ENCODE assay signal across 15 mouse cellular contexts in the genomic region with DNA sequence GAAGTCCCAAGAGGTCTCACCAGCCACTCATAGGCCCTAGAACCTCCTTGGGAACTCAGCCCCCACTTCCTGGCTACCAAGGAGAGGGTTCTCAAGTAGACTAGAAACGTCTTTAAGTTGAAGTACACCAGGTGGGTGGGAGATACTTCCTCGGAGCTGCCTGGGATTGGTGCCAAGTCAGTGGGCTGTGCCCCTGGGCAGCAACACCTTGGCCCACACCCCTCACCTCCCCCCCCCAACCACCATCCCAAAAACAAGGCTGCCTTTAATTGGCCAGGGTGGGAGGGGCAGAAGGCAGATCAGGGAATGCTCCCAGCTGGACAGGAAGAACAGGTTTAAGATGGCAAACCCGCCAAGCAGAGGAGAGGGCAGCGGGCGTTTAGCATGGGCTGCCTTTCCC. TPM values are rescaled to one million over a fixed set of nuclear protein-coding genes. Genes with fewer than 3 reads are reported as not detected.
DNase-seq lines count a peak whose midpoint lies in the region; ATAC-seq and TF ChIP-seq lines count a peak whose summit lies in the region.
"Had no signal": no experiment of that assay in that cellular context is flagged by ENCODE, and none has a peak within 500 bp of the region (broad histone marks: within the 10 kb centered on the region; RNA-seq: fewer than 3 reads in every experiment).

No protein-coding gene starts in this region.

- peak overlapping the region; percentile 97 for H3K27ac ChIP-seq in gastrocnemius, adult 2 months
- H3K27ac ChIP-seq in intestine, embryonic 14.5 days (ENCODE audit: low read depth) = no peak overlapping the region
- no peak overlapping the region for H3K27ac ChIP-seq in liver, embryonic 13.5 days
- H3K27ac ChIP-seq: heart, embryonic 15.5 days; midbrain, embryonic 13.5 days had no signal

- WGBS in intestine, embryonic 14.5 days = 49% methylated on average over 5 of the region's 5 CpGs
- WGBS in liver, embryonic 13.5 days (ENCODE audit: insufficient replicate concordance) = 51% methylated on average over 5 of the region's 5 CpGs

- H3K4me2 ChIP-seq in intestine, embryonic 14.5 days (ENCODE audit: low read length) = peak overlapping the region; percentile 79
- H3K4me2 ChIP-seq in liver, embryonic 13.5 days = peak overlapping the region; percentile 45
- H3K4me2 ChIP-seq: midbrain, embryonic 13.5 days had no signal

- intact Hi-C loops in gastrocnemius, adult 2 months (cut with DNase I) = loop anchor here (2.0 kb wide), 2 partner anchors 14 kb away; no protein-coding TSS in a partner anchor

- H3K4me1 ChIP-seq in intestine, embryonic 14.5 days (replicated peaks; ENCODE audit: control insufficient read depth, insufficient read depth, low read length) = peaks cover 19% of the 10 kb centered on the region
- peaks cover 29% of the 10 kb centered on the region for H3K4me1 ChIP-seq in liver, embryonic 13.5 days (replicated peaks)

- no peaks in the 10 kb centered on the region for H3K36me3 ChIP-seq in intestine, embryonic 14.5 days (ENCODE audit: control insufficient read depth, insufficient read depth, low read length)
- H3K36me3 ChIP-seq in liver, embryonic 13.5 days = no peaks in the 10 kb centered on the region
- H3K36me3 ChIP-seq: heart, embryonic 15.5 days; midbrain, embryonic 13.5 days had no signal

- DNase-seq in gastrocnemius, adult 2 months = no peak
- DNase-seq in gastrocnemius, postnatal 10 days = no peak
- DNase-seq in intestine, embryonic 14.5 days (ENCODE audit: low spot score) = no peak
- no peak for DNase-seq in liver, embryonic 13.5 days
- DNase-seq in lung, postnatal 36 days = peak; percentile 84
- no peak for DNase-seq in c-Kit-positive CD71-positive TER-119-positive erythroid progenitor cells, embryonic 14.5 days (ENCODE audit: low spot score)
- no peak for DNase-seq in urinary bladder, postnatal 10 days (ENCODE audit: low spot score)
- DNase-seq in heart, postnatal 4 days = no peak
- DNase-seq: adrenal gland, postnatal 14 days; cerebellum, adult 9-10 months; spleen, adult 18-20 months had no signal

- no peak for TF ChIP-seq CTCF in gastrocnemius, adult 2 months (IDR thresholded peaks at IDR 0.05)

- H3K9ac ChIP-seq in intestine, embryonic 14.5 days (ENCODE audit: low read length) = no peak overlapping the region
- H3K9ac ChIP-seq in liver, embryonic 13.5 days = no peak overlapping the region
- H3K9ac ChIP-seq: midbrain, embryonic 13.5 days had no signal

- H3K9me3 ChIP-seq in intestine, embryonic 14.5 days (ENCODE audit: control insufficient read depth, low read length) = no peaks in the 10 kb centered on the region
- no peaks in the 10 kb centered on the region for H3K9me3 ChIP-seq in liver, embryonic 13.5 days (replicated peaks)
- H3K9me3 ChIP-seq: heart, embryonic 15.5 days; midbrain, embryonic 13.5 days had no signal

- no peaks in the 10 kb centered on the region for H3K27me3 ChIP-seq in intestine, embryonic 14.5 days (replicated peaks; ENCODE audit: control insufficient read depth, insufficient read depth, low read length)
- H3K27me3 ChIP-seq in liver, embryonic 13.5 days = peaks cover 60% of the 10 kb centered on the region

- peak overlapping the region; percentile 86 for H3K4me3 ChIP-seq in gastrocnemius, adult 2 months
- no peak overlapping the region for H3K4me3 ChIP-seq in intestine, embryonic 14.5 days (ENCODE audit: low read depth, low read length)
- H3K4me3 ChIP-seq in liver, embryonic 13.5 days (replicated peaks) = no peak overlapping the region
- H3K4me3 ChIP-seq: midbrain, embryonic 13.5 days had no signal

- no peak for ATAC-seq in intestine, embryonic 14.5 days (replicated peaks; ENCODE audit: low FRiP score, low TSS enrichment, low read depth)
- no peak for ATAC-seq in liver, embryonic 13.5 days (ENCODE audit: low read depth)
- ATAC-seq: midbrain, embryonic 13.5 days had no signal

RNA-seq across cellular contexts. Expression of a gene that starts 3.4 kb away (rescaled TPM):
- total RNA-seq in gastrocnemius, adult 2 months (2021) = 10 to 100 TPM; 39.8 to 95.4 TPM
- total RNA-seq in gastrocnemius, postnatal 10 days (2021) = 10 to 100 TPM; 52.5 TPM
- polyA plus RNA-seq in intestine, embryonic 14.5 days (2014; fragmentation: Nextera tagmentation; extraction: Ambion mirVana) = 104 and 110 TPM in 2 replicates
- 33.6 and 37.0 TPM in 2 replicates for polyA plus RNA-seq in liver, embryonic 13.5 days (2015; fragmentation: Nextera tagmentation; extraction: Ambion mirVana)
- 10 to 100 TPM; 22.1 to 25.8 TPM for total RNA-seq in heart, postnatal 4 days (2021)

RNA-seq across cellular contexts. Expression of a gene that starts 16.4 kb away (rescaled TPM):
- total RNA-seq in gastrocnemius, adult 2 months (2021) = 10 to 100 TPM; 21.7 to 24.7 TPM
- total RNA-seq in gastrocnemius, postnatal 10 days (2021) = 10 to 100 TPM; 16.8 to 18.4 TPM
- polyA plus RNA-seq in intestine, embryonic 14.5 days (2014; fragmentation: Nextera tagmentation; extraction: Ambion mirVana) = 65.2 and 67.2 TPM in 2 replicates
- 28.5 and 33.2 TPM in 2 replicates for polyA plus RNA-seq in liver, embryonic 13.5 days (2015; fragmentation: Nextera tagmentation; extraction: Ambion mirVana)
- 10 to 100 TPM; 20.2 to 23.1 TPM for total RNA-seq in heart, postnatal 4 days (2021)

RNA-seq across cellular contexts. Expression of a gene that starts 20.5 kb away (rescaled TPM):
- 1 to 10 TPM; 7.6 to 9.4 TPM for total RNA-seq in gastrocnemius, adult 2 months (2021)
- 1 to 10 TPM in 1 of 2 experiments, not detected in 1; 3.3 TPM for total RNA-seq in gastrocnemius, postnatal 10 days (2021)
- polyA plus RNA-seq in intestine, embryonic 14.5 days (2014; fragmentation: Nextera tagmentation; extraction: Ambion mirVana) = 11.6 and 17.4 TPM in 2 replicates
- 5.3 and 5.7 TPM in 2 replicates for polyA plus RNA-seq in liver, embryonic 13.5 days (2015; fragmentation: Nextera tagmentation; extraction: Ambion mirVana)
- total RNA-seq in heart, postnatal 4 days (2021) = 1 to 10 TPM; 2.5 to 4.3 TPM

RNA-seq across cellular contexts. Expression of a gene that starts 33.2 kb away (rescaled TPM):
- total RNA-seq in gastrocnemius, adult 2 months (2021) = not detected
- total RNA-seq in gastrocnemius, postnatal 10 days (2021) = not detected
- polyA plus RNA-seq in intestine, embryonic 14.5 days (2014; fragmentation: Nextera tagmentation; extraction: Ambion mirVana) = not detected in 2 replicates
- polyA plus RNA-seq in liver, embryonic 13.5 days (2015; fragmentation: Nextera tagmentation; extraction: Ambion mirVana) = not detected in 2 replicates
- total RNA-seq in heart, postnatal 4 days (2021) = not detected
- total RNA-seq: adrenal gland, postnatal 14 days; gastrocnemius, adult 18-20 months; left cerebral cortex, adult 8-10 months had no signal
- polyA plus RNA-seq: heart, embryonic 15.5 days; midbrain, embryonic 13.5 days had no signal

RNA-seq across cellular contexts. Expression of a gene that starts 35.4 kb away (rescaled TPM):
- total RNA-seq in gastrocnemius, adult 2 months (2021) = 1 to 10 TPM in 1 of 2 experiments, under 1 TPM in 1; 0.56 to 1.7 TPM
- 1 to 10 TPM; 5.8 to 7.8 TPM for total RNA-seq in gastrocnemius, postnatal 10 days (2021)
- 1.7 and 1.9 TPM in 2 replicates for polyA plus RNA-seq in intestine, embryonic 14.5 days (2014; fragmentation: Nextera tagmentation; extraction: Ambion mirVana)
- polyA plus RNA-seq in liver, embryonic 13.5 days (2015; fragmentation: Nextera tagmentation; extraction: Ambion mirVana) = 0.13 and 0.35 TPM in 2 replicates
- total RNA-seq in heart, postnatal 4 days (2021) = 1 to 10 TPM; 1.8 TPM
